Mouse (Mus musculus) hematopoietic stem cell, adult 5-6 weeks (primary cell): Measurements from ENCODE around the gene Dpp6. TPM values are rescaled to one million over a fixed set of nuclear protein-coding genes. Genes with fewer than 3 reads are reported as not detected.

ENCODE experiments used
- ATAC-seq, 2 experiments: fragments of 125-278 bp in 1 of 2; replicated peaks in 1 of 2; 2 replicates each; pipeline ENCODE4 v1.8.0; 2016 to 2017; ENCODE audit warnings: inconsistent platforms in 2 of 2, mild to moderate bottlenecking in 2 of 2, moderate number of reproducible peaks in 2 of 2, low read depth in 1 of 2, moderate TSS enrichment in 1 of 2; ENCODE audit not compliant: low FRiP score in 2 of 2, poor library complexity in 2 of 2, severe bottlenecking in 2 of 2, insufficient read depth in 1 of 2, low TSS enrichment in 1 of 2
- total RNA-seq: library from RNA; stranded (forward); fragments of 172-1452, 232-1000 nt; gene quantifications from 2 replicates; pipeline ENCODE4 v1.2.3, GENCODE M21; 2017

Gene Dpp6
- total RNA-seq, 1 experiment from 2014 or later, result 0.20 TPM

GRCm38 (mm10) chr5:27623876-27624275 lies 806.9 kb downstream of the Dpp6 start:
- no peak for ATAC-seq

DNA sequence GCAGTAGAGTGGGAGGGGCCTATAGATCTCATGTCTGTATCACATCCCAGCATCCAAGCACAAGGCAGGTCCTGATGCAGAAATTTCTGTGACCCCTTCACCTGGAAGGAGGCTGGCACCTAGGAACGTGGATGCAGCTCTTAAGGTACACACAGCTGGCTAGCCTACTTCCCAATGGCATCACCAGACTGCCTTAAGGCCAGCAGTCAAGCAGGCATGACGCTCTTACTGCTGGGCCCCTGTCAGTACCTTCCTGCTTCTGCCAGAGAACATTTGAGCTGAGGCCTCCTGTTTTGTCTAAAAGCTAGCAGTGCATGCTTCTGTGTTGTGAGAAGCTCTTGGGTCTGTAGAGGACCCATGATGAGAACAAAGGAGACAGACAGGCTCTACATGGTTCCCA lies 815.1 kb downstream of the Dpp6 start:
- ATAC-seq, result no peak

DNA sequence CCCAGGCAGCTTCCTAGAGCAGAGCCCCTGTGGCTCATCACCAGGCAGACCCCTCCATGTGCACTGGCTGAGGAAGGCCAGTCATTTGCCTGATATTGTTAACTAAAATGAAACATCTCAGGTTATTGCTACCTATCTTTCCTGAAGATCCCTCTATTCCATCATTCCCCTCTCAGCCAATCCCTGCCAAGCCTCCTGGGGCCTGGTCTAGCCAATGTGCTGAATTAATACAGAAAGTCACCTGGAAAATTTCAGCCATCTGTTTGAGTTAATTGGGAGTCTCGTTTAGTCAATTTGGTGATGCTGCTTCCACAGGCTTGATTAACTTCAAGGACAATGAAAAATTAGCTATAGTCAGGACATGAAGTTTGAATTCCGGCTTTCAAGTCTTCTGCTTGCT lies 818.9 kb downstream of the Dpp6 start:
- ATAC-seq, result no peak

GRCm38 (mm10) chr5:27641876-27642275 lies 824.9 kb downstream of the Dpp6 start:
- no peak for ATAC-seq

GRCm38 (mm10) chr5:27651879-27652814 lies 835.1 kb downstream of the Dpp6 start:
- ATAC-seq, result peak; percentile 36 to 40; a peak in 3 of 4 replicates

DNA sequence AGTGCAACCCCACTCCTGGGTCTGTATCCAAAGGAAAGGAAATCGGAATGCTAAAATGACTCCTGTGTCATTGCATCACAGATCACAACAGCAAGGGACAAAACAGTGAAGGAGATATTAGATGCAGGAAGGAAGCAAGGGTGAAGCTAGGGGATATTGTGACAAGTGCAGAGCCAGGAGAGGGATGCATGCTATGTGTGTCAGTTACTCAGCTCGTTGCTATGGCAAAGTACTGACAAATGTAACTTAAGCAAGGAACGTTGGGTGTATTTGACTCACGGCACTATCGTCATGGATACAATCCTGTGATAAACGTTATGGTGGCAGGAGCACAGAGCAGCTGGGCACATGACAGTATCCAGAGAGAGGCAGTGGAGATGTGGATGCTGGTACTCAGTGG lies 839.1 kb downstream of the Dpp6 start:
- ATAC-seq, result no peak

- no peak for ATAC-seq
Observed at GRCm38 (mm10) chr5:27657672-27658071, 840.7 kb downstream of the Dpp6 start.

GRCm38 (mm10) chr5:27658165-27658564 lies 841.2 kb downstream of the Dpp6 start:
- no peak for ATAC-seq

DNA sequence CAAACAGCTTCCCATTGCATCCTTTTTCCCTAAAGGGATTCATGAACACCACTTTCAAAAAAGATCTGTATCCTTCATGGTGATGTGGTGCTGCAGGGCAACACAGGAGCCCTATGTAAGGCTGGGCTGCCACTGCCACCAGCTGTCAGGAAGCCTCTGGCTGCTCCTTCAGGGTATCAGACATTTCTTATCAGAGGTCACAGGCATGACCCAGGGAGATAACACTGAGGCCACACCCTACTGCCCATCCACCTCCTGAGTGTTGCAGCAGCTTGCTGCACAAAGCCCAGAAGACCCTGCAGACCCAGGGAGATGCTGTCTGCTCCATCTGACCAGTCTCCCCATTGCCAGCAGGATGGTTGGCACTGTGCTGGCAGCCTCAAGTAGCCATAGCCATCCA lies 841.6 kb downstream of the Dpp6 start:
- ATAC-seq, result no peak

- ATAC-seq, result no peak
Observed at GRCm38 (mm10) chr5:27659019-27659418, 842.0 kb downstream of the Dpp6 start.

DNA sequence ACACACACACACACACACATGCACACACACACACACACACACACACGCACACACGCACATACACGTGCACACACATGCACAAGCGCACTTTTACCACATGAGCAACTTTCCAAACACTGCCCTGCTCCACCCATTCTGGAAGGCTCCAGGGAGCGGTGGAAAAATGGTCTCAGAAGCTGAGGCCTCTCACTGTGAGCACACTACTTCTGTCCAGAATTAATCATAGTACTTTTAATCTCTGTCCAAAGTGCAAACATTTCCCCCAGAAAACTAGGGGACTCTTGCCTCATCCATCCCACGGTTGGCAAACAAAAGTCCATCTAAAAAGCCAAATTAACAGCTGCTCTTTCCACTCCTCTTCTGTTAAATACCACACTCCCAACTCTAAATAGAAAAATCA lies 842.8 kb downstream of the Dpp6 start:
- ATAC-seq, result no peak

DNA sequence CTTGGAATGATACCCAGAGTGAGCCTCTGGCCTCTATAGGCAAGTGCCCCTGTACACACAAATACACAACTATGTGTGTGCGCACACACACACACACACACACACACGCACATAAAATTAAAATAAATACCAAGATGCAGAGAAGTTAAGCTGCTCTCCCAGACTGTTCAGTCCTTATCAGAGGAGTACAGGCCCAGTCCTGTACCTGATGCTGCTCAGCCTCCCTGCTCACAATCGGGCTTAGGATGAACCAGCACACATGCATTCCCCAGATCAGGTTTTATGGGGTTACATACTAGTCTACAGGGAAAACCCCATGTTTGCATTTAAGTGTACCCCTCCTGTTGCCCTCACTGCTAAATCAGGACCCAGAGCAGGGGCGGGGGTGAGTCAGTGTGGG lies 847.1 kb downstream of the Dpp6 start:
- ATAC-seq, result no peak

GRCm38 (mm10) chr5:27671487-27671886 lies 854.5 kb downstream of the Dpp6 start:
- no peak; a peak in 1 of 4 replicates for ATAC-seq

DNA sequence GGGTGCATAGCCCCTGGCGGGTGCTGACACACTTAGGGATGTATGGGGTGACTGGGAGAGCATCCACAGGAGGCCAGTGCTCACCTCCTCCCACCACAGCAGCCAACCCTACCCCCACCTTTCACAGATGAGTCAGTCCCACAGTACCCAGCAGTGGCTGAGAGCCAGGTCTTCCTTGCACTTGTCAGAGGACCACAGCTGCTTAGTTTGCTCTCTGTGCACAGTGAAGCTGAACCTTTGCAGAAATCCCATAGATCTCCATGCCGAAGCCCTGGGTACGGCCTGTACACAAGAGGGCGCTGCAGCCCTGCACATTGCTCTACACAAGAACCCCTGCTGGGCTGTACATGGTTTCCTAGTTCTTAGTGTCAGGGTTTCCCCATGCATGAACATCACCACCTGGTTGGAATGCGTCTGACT lies 860.3 kb downstream of the Dpp6 start:
- ATAC-seq, result peak in 1 of 2 experiments; percentile 38; a peak in 1 of 4 replicates

GRCm38 (mm10) chr5:27679151-27679550 lies 862.1 kb downstream of the Dpp6 start:
- no peak for ATAC-seq

DNA sequence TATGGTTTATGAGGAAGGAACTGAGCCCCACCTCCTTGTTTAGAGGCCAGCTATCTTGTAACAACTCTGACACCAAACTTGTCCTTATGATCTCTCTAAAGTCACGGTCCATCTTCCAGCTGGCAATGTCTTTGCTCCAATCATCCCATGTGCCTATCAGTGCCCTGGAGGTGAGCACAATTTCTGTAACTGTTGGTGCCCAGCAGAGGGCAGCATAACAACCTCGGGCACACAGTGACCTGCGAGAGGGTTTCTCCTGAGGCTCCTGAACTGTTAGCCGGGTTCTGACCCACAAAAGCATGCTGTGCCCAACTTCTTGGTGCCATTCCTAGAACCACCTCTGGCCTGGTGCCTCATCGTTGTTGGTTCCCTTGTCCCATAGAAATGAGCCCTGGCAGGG lies 863.5 kb downstream of the Dpp6 start:
- ATAC-seq, result peak; percentile 73

GRCm38 (mm10) chr5:27685162-27685561 lies 868.2 kb downstream of the Dpp6 start:
- no peak for ATAC-seq

DNA sequence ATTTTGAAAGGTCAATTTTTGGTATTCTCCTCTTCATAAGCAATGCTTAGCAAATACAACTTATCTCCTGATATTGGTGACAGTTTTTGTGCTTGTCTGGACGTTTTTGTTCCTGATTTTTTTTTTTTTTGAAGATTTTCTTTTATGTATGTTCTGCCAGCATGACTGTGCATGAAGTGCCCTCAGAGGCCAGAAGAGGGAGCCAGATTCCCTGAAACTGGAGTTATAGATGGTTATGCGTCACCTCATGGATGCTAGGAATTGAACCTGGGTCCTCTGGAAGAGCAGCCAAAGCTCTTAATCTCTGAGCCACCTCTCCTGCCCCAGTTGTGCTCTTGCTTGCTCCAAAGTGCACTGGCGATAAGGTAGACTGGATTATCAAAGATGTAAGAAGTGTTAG lies 868.9 kb downstream of the Dpp6 start:
- ATAC-seq, result no peak

DNA sequence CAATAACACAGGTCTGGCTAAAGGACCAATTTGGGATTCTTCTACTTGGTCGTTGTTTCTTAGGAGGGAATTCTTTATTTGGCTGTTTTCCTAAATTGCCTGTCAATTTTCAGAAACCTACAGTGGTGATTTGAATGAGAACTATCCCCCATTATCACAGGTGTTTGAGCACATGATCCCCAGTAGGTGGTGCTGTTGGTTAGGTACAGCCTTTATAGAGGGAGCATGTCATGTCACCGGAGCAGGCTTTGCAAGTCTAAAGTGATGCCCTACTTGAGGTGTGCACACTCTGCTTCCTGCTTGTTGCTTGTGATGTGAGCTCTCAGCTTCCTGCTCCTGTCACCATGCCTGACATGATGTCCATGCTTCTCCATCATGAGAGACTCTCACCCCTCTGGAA lies 870.3 kb downstream of the Dpp6 start:
- ATAC-seq, result no peak
